Comparison of ENCODE assay signal across 12 mouse cellular contexts in genomic region chr3:62454096-62454495, GRCm38 (mm10). TPM values are rescaled to one million over a fixed set of nuclear protein-coding genes. Genes with fewer than 3 reads are reported as not detected.
DNase-seq lines count a peak whose midpoint lies in the region; ATAC-seq and TF ChIP-seq lines count a peak whose summit lies in the region.
"Had no signal": no experiment of that assay in that cellular context is flagged by ENCODE, and none has a peak within 500 bp of the region (broad histone marks: within the 10 kb centered on the region; RNA-seq: fewer than 3 reads in every experiment).

No protein-coding gene starts in this region.

- ATAC-seq in kidney, postnatal 0 days (replicated peaks; ENCODE audit: low FRiP score, low read depth) = no peak; the same call in 1 of the 2 replicates
- no peak for ATAC-seq in kidney, embryonic 14.5 days (ENCODE audit: low FRiP score, low TSS enrichment)
- peak; percentile 32; the same call in 1 of the 2 replicates for ATAC-seq in forebrain, embryonic 13.5 days
- ATAC-seq in limb, embryonic 12.5 days (ENCODE audit: insufficient number of reproducible peaks, insufficient read depth, low FRiP score, low TSS enrichment, low read depth) = no peak
- ATAC-seq in liver, embryonic 12.5 days = no peak

- H3K36me3 ChIP-seq in kidney, postnatal 0 days (ENCODE audit: insufficient read depth, low read length) = 0 out of 2 replicates have a peak, but pooled peaks cover 2% of the 10 kb centered on the region
- no peaks in the 10 kb centered on the region for H3K36me3 ChIP-seq in kidney, embryonic 14.5 days (ENCODE audit: control insufficient read depth, insufficient read depth, low read length)
- peaks cover 7% of the 10 kb centered on the region for H3K36me3 ChIP-seq in forebrain, embryonic 13.5 days (ENCODE audit: poor library complexity, severe bottlenecking)
- H3K36me3 ChIP-seq in limb, embryonic 12.5 days = no peaks in the 10 kb centered on the region
- no peaks in the 10 kb centered on the region for H3K36me3 ChIP-seq in liver, embryonic 12.5 days
- H3K36me3 ChIP-seq: liver, embryonic 15.5 days had no signal

- H3K9ac ChIP-seq in kidney, postnatal 0 days (ENCODE audit: low read depth, low read length) = no peak overlapping the region
- no peak overlapping the region for H3K9ac ChIP-seq in kidney, embryonic 14.5 days (ENCODE audit: low read depth, low read length)
- H3K9ac ChIP-seq in forebrain, embryonic 13.5 days = no peak overlapping the region
- H3K9ac ChIP-seq in limb, embryonic 12.5 days (replicated peaks) = no peak overlapping the region
- no peak overlapping the region for H3K9ac ChIP-seq in liver, embryonic 12.5 days
- H3K9ac ChIP-seq: liver, embryonic 15.5 days had no signal

- no peak for TF ChIP-seq CTCF in kidney, postnatal 0 days (IDR thresholded peaks at IDR 0.05; ENCODE audit: low read depth)
- no peak for TF ChIP-seq CTCF in olfactory bulb, adult 2 months (IDR thresholded peaks at IDR 0.05; ENCODE audit: insufficient read depth, low read depth, low read length)

- WGBS in kidney, postnatal 0 days = 50% methylated on average over 3 of the region's 3 CpGs
- WGBS in kidney, embryonic 14.5 days = 56% methylated on average over 3 of the region's 3 CpGs
- 10% methylated on average over 3 of the region's 3 CpGs for WGBS in forebrain, embryonic 13.5 days
- 72% methylated on average over 3 of the region's 3 CpGs for WGBS in limb, embryonic 12.5 days
- WGBS in olfactory bulb, adult 2 months = 12% methylated on average over 3 of the region's 3 CpGs
- 55% methylated on average over 3 of the region's 3 CpGs for WGBS in liver, embryonic 12.5 days (ENCODE audit: insufficient replicate concordance)

- no peak for TF ChIP-seq POLR2A in olfactory bulb, adult 2 months (IDR thresholded peaks at IDR 0.05; ENCODE audit: insufficient read depth, low read depth, low read length)

- no peak overlapping the region for H3K4me2 ChIP-seq in kidney, postnatal 0 days (ENCODE audit: low read length)
- H3K4me2 ChIP-seq in kidney, embryonic 14.5 days (replicated peaks; ENCODE audit: low read depth, low read length) = no peak overlapping the region
- peak overlapping the region; percentile 14; the same call in 1 of the 2 replicates for H3K4me2 ChIP-seq in forebrain, embryonic 13.5 days
- H3K4me2 ChIP-seq in limb, embryonic 12.5 days = no peak overlapping the region
- H3K4me2 ChIP-seq in liver, embryonic 12.5 days = no peak overlapping the region
- H3K4me2 ChIP-seq: liver, embryonic 15.5 days had no signal

- no peaks in the 10 kb centered on the region for H3K9me3 ChIP-seq in kidney, postnatal 0 days (replicated peaks; ENCODE audit: low read length)
- H3K9me3 ChIP-seq in kidney, embryonic 14.5 days (ENCODE audit: control insufficient read depth, low read length) = no peaks in the 10 kb centered on the region
- H3K9me3 ChIP-seq in forebrain, embryonic 13.5 days (replicated peaks) = no peaks in the 10 kb centered on the region; the same call in 1 of the 2 replicates
- no peaks in the 10 kb centered on the region for H3K9me3 ChIP-seq in limb, embryonic 12.5 days
- no peaks in the 10 kb centered on the region for H3K9me3 ChIP-seq in liver, embryonic 12.5 days (replicated peaks)
- H3K9me3 ChIP-seq: liver, embryonic 15.5 days had no signal

- no peak for DNase-seq in kidney, postnatal 0 days (ENCODE audit: low spot score)
- DNase-seq in gastrocnemius, adult 8-10 months (ENCODE audit: low spot score in 2 of 2) = no peak
- DNase-seq in adrenal gland, postnatal 4 days (ENCODE audit: low spot score in 2 of 2) = no peak
- DNase-seq: B cell, adult 2 months; cerebellum, adult 2 months; kidney, postnatal 25 days had no signal

- no peaks in the 10 kb centered on the region for H3K4me1 ChIP-seq in kidney, postnatal 0 days (replicated peaks; ENCODE audit: insufficient read depth, low read length)
- no peaks in the 10 kb centered on the region for H3K4me1 ChIP-seq in kidney, embryonic 14.5 days (ENCODE audit: control insufficient read depth, insufficient read depth, low read length)
- H3K4me1 ChIP-seq in forebrain, embryonic 13.5 days = peaks cover 34% of the 10 kb centered on the region
- 0 out of 2 replicates have a peak, but pooled peaks cover 4% of the 10 kb centered on the region for H3K4me1 ChIP-seq in limb, embryonic 12.5 days (replicated peaks)
- H3K4me1 ChIP-seq in olfactory bulb, adult 2 months (ENCODE audit: control insufficient read depth, insufficient read depth, low read length) = no peaks in the 10 kb centered on the region
- H3K4me1 ChIP-seq in liver, embryonic 12.5 days = no peaks in the 10 kb centered on the region
- H3K4me1 ChIP-seq: liver, embryonic 15.5 days had no signal

- no peak overlapping the region for H3K4me3 ChIP-seq in kidney, postnatal 0 days (replicated peaks; ENCODE audit: low read depth, low read length)
- H3K4me3 ChIP-seq in kidney, embryonic 14.5 days (ENCODE audit: low read length) = no peak overlapping the region
- no peak overlapping the region for H3K4me3 ChIP-seq in forebrain, embryonic 13.5 days
- no peak overlapping the region for H3K4me3 ChIP-seq in limb, embryonic 12.5 days (replicated peaks)
- H3K4me3 ChIP-seq in olfactory bulb, adult 2 months (ENCODE audit: insufficient read depth, low read depth, low read length) = no peak overlapping the region
- H3K4me3 ChIP-seq in liver, embryonic 12.5 days = no peak overlapping the region
- H3K4me3 ChIP-seq: liver, embryonic 15.5 days had no signal

- H3K27me3 ChIP-seq in kidney, postnatal 0 days (ENCODE audit: insufficient read depth, low read length) = no peaks in the 10 kb centered on the region
- H3K27me3 ChIP-seq in kidney, embryonic 14.5 days (ENCODE audit: control insufficient read depth, insufficient read depth, low read length) = no peaks in the 10 kb centered on the region
- no peaks in the 10 kb centered on the region for H3K27me3 ChIP-seq in forebrain, embryonic 13.5 days
- H3K27me3 ChIP-seq in limb, embryonic 12.5 days = no peaks in the 10 kb centered on the region
- no peaks in the 10 kb centered on the region for H3K27me3 ChIP-seq in liver, embryonic 12.5 days (replicated peaks)
- H3K27me3 ChIP-seq: liver, embryonic 15.5 days had no signal

- peak overlapping the region; percentile 22; the same call in 1 of the 2 replicates for H3K27ac ChIP-seq in kidney, postnatal 0 days
- H3K27ac ChIP-seq in kidney, embryonic 14.5 days (ENCODE audit: low read depth, low read length) = no peak overlapping the region
- peak overlapping the region; percentile 61 for H3K27ac ChIP-seq in forebrain, embryonic 13.5 days
- H3K27ac ChIP-seq in limb, embryonic 12.5 days = 0 out of 2 replicates have a peak overlapping the region, but pooled peaks have one; percentile 13
- H3K27ac ChIP-seq in olfactory bulb, adult 2 months (ENCODE audit: insufficient read depth, low read depth, low read length) = 0 out of 2 replicates have a peak overlapping the region, but pooled peaks have one; percentile 38
- no peak overlapping the region for H3K27ac ChIP-seq in liver, embryonic 12.5 days
- H3K27ac ChIP-seq: liver, embryonic 15.5 days had no signal

RNA-seq across cellular contexts. Expression of gene Dhx36, which starts 52.7 kb away (rescaled TPM):
- 24.1 and 25.0 TPM in 2 replicates for polyA plus RNA-seq in kidney, postnatal 0 days (2015; fragmentation: Nextera tagmentation; extraction: Ambion mirVana)
- 44.1 and 45.0 TPM in 2 replicates for polyA plus RNA-seq in kidney, embryonic 14.5 days (2014; fragmentation: Nextera tagmentation; extraction: Ambion mirVana)
- polyA plus RNA-seq in forebrain, embryonic 13.5 days (2015; fragmentation: Nextera tagmentation; extraction: Ambion mirVana) = 46.1 and 47.1 TPM in 2 replicates
- polyA plus RNA-seq in limb, embryonic 12.5 days (2016; fragmentation: Nextera tagmentation; extraction: Ambion mirVana) = 44.5 and 47.2 TPM in 2 replicates
- polyA plus RNA-seq in olfactory bulb, adult 2 months (2012; ENCODE audit: insufficient read depth, insufficient read length, low replicate concordance, missing spikeins) = not detected in 2 replicates
- polyA plus RNA-seq in liver, embryonic 12.5 days (2016; fragmentation: Nextera tagmentation; extraction: Ambion mirVana) = 20.3 and 21.5 TPM in 2 replicates
- 10 to 100 TPM; 13.8 to 15.8 (median 14.6) TPM for total RNA-seq in gastrocnemius, adult 8-10 months (2022)
- total RNA-seq in adrenal gland, postnatal 4 days (2021) = 10 to 100 TPM; 44.5 to 45.6 TPM

Comparison
In these comparisons a context has a peak if more than half of its experiments do, and no peak if none do; other contexts are left out.
1. H3K27ac ChIP-seq: peak in kidney, postnatal 0 days (single experiment), forebrain, embryonic 13.5 days (single experiment), limb, embryonic 12.5 days (single experiment) and olfactory bulb, adult 2 months (single experiment); none in kidney, embryonic 14.5 days (single experiment) and liver, embryonic 12.5 days (single experiment).